Mouse (Mus musculus) lung, embryonic 14.5 days (tissue): ENCODE results near the gene Suz12. TPM values are rescaled to one million over a fixed set of nuclear protein-coding genes. Genes with fewer than 3 reads are reported as not detected.

Experiments
- ATAC-seq: fragments of 200-750 bp; cut with Nextera tagmentation; 2 replicates; pipeline ENCODE4 v1.8.0; 2017; ENCODE audit warnings: mild to moderate bottlenecking, moderate TSS enrichment, moderate library complexity; ENCODE audit not compliant: insufficient read depth
- DNase-seq: peaks from one replicate; pipeline ENCODE4 v3.0.0-alpha.2; 2015
- H3K27ac ChIP-seq: fragments of 300-500 bp; sonication (generic); 2 replicates; pipeline ENCODE4 v1.5.1; 2014; ENCODE audit warnings: low read depth, mild to moderate bottlenecking, moderate library complexity
- H3K27me3 ChIP-seq: fragments of 300-500 bp; sonication (generic); 2 replicates; pipeline ENCODE4 v1.6.1; 2014; ENCODE audit warnings: low read length, control low read depth; ENCODE audit not compliant: insufficient read depth
- H3K36me3 ChIP-seq: fragments of 300-500 bp; sonication (generic); 2 replicates; pipeline ENCODE4 v1.6.1; 2014; ENCODE audit warnings: control low read depth; ENCODE audit not compliant: insufficient read depth
- H3K4me1 ChIP-seq: fragments of 300-500 bp; sonication (generic); 2 replicates; pipeline ENCODE4 v1.6.1; 2014; ENCODE audit warnings: antibody characterized with exemption, control low read depth; ENCODE audit not compliant: insufficient read depth
- H3K4me2 ChIP-seq: fragments of 300-500 bp; sonication (generic); 2 replicates; pipeline ENCODE4 v1.6.1; 2014; ENCODE audit warnings: mild to moderate bottlenecking
- H3K4me3 ChIP-seq: fragments of 300-500 bp; sonication (generic); 2 replicates; pipeline ENCODE4 v1.5.1; 2014; ENCODE audit warnings: low read depth, low read length
- H3K9ac ChIP-seq: fragments of 300-500 bp; sonication (generic); 2 replicates; pipeline ENCODE4 v1.6.1; 2014
- H3K9me3 ChIP-seq: fragments of 300-500 bp; sonication (generic); 2 replicates; pipeline ENCODE4 v1.6.1; 2016; ENCODE audit warnings: low read depth, low read length, control low read depth
- CTCF ChIP-seq: IDR thresholded peaks from 2 replicates; pipeline ENCODE4 v1.5.1; 2016; ENCODE audit warnings: antibody characterized with exemption, low read depth
- WGBS: fragments of 180-500 bp; shearing (Covaris S2); extraction: QIAGEN DNeasy Blood & Tissue Kit; methylation state at CpG from one replicate; pipeline ENCODE4 v1.1.7; 2014; 5-methylcytosine and 5-hydroxymethylcytosine counted together
- polyA plus RNA-seq: library from polyadenylated mRNA; unstranded; fragments of >200 nt; fragmentation: Nextera tagmentation; extraction: Ambion mirVana; gene quantifications from 2 replicates; pipeline ENCODE4 v1.2.1, GENCODE M21; 2014

Suz12 gene
- polyA plus RNA-seq, 1 experiment from 2014 or later: 29.5 TPM

DNA sequence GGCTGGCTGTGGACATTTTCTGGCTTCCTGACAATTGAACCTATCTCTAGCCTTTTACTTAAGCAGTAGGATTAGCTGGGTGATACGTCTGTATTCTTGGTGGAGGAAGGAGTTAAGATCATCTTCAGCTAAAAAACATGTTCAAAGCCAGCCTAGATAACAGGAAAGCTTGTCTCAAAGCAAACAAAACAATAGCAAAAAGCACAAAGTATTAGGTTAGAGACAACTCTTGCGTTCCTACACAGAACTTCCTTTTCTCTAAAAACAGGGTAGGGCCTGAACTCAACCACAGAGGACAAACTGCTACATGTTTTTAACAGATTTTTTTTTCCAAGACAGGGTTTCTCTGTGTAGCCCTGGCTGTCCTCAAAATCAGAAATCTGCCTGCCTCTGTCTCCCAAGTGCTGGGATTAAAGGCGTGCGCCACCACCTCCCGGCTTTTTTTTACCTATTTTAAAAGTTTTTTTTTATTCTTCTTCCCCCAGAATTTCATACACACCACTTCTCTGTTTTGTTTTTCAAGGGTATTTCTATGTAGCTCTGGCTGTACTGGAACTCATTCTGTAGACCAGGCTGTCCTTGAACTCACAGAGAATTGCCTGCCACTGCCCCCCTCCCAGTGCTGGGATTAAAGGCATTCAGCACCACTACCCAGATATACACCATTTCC lies 82.8 kb downstream of the Suz12 start:
- no peak for DNase-seq

DNA sequence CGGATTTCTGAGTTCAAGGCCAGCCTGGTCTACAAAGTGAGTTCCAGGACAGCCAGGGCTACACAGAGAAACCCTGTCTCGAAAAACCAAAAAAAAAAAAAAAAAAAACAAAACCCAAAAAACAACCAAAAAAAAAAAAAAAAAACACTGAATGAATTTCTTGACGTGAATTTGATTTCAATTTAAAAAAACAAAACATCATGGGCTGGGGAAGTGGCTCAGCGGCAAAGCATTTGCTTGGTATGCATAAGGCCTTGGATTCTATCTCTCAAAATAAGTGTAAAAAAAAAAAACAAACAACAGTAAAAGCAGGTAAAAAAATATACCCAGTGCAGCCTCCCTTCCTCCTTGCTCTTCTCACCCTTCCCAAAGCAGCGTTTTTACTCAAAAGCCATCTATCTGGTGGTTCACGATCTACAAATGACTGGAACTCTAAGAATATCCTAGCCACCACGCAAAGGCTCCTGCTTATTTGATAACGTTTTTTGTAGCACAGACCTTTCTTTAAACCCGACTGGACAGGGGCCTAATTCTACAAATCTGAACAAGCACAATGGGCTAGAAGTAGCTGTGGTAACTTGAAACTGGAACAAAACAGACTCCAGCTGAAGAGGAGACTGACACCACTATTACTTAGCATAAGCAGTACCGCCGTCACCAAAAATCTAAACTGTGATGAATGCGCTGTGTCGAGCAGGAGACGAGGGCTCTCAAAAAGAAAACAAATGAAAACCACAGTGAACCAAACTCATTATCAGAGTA lies 85.1 kb downstream of the Suz12 start:
- Histone ChIP-seq H3K4me1 (no peaks in the 10 kb centered on the region), H3K27ac (no peak overlapping the region), H3K36me3 (no peaks in the 10 kb centered on the region; the same call in 1 of the 2 replicates), H3K9ac (no peak overlapping the region), H3K9me3 (no peaks in the 10 kb centered on the region), H3K27me3 (no peaks in the 10 kb centered on the region), H3K4me3 (no peak overlapping the region), H3K4me2 (no peak overlapping the region)
- ATAC-seq (no peak), DNase-seq (peak; percentile 7)
- WGBS: 68% methylated on average over 13 of the region's 14 CpGs
- no peak for TF ChIP-seq CTCF

More for the DNA sequence above, 82.8 kb downstream of the Suz12 start:
- H3K36me3 ChIP-seq: no peaks in the 10 kb centered on the region; the same call in 1 of the 2 replicates
- H3K4me1 ChIP-seq: no peaks in the 10 kb centered on the region
- no peaks in the 10 kb centered on the region for H3K27me3 ChIP-seq
- WGBS: 91% methylated on average over 5 of the region's 5 CpGs
- no peak overlapping the region for H3K9ac ChIP-seq
- no peak for TF ChIP-seq CTCF
- no peaks in the 10 kb centered on the region for H3K9me3 ChIP-seq
- H3K27ac ChIP-seq: no peak overlapping the region
- H3K4me2 ChIP-seq: no peak overlapping the region
- H3K4me3 ChIP-seq: no peak overlapping the region
- no peak for ATAC-seq

DNA sequence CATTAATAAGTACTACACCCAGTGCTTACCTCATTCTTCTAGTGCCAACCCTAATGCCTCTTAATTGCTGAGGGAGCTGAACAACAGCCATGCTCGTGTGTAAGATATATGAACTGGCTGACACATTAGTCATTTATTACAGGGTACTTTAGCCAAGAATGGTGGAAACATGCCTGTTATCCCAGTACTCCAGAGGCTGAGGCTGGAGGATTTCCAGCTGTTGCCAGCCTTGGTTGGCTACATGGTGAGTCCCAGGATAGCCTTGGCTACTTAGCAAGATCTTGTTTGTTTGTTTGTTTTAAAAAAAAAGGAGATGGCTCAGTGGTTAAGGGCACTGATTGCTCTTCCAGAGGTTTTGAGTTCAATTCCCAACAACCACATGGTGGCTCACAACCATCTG lies 85.9 kb downstream of the Suz12 start:
- TF ChIP-seq CTCF: no peak
- Histone ChIP-seq H3K36me3 (no peaks in the 10 kb centered on the region; the same call in 1 of the 2 replicates), H3K4me3 (no peak overlapping the region), H3K9me3 (no peaks in the 10 kb centered on the region), H3K4me1 (no peaks in the 10 kb centered on the region), H3K4me2 (no peak overlapping the region), H3K27ac (no peak overlapping the region), H3K27me3 (no peaks in the 10 kb centered on the region), H3K9ac (no peak overlapping the region)
- ATAC-seq (no peak), DNase-seq (peak; percentile 50)
- 22% methylated on average over 1 of the region's 1 CpGs for WGBS

DNA sequence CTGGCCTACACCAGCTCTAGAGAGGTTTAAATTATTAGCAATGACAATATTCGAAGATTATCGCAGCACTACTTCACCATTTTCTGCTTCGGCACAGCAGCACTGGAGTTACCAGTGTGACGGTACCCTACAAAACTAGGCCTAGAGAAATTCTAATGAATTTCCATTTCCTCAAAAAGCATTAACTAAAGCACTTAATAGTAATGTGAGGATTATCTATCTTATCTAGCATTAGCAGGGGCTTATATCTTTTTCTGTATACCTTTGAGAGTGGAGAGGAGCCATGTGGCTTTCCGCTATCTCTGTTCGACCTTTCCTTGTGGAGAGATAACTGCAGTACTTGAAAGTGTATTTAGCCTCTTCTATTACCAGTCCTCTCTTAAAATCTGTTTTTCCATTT lies 86.8 kb downstream of the Suz12 start:
- peak overlapping the region; percentile 74 for H3K4me3 ChIP-seq
- DNase-seq: no peak
- 0 out of 2 replicates have a peak overlapping the region, but pooled peaks have one; percentile 97 for H3K27ac ChIP-seq
- peak overlapping the region; percentile 69 for H3K4me2 ChIP-seq
- H3K27me3 ChIP-seq: no peaks in the 10 kb centered on the region
- peak overlapping the region; percentile 96 for H3K9ac ChIP-seq
- H3K9me3 ChIP-seq: no peaks in the 10 kb centered on the region
- ATAC-seq: no peak
- H3K4me1 ChIP-seq: no peaks in the 10 kb centered on the region
- no peaks in the 10 kb centered on the region; the same call in 1 of the 2 replicates for H3K36me3 ChIP-seq
- WGBS: 52% methylated on average over 6 of the region's 6 CpGs
- no peak for TF ChIP-seq CTCF

DNA sequence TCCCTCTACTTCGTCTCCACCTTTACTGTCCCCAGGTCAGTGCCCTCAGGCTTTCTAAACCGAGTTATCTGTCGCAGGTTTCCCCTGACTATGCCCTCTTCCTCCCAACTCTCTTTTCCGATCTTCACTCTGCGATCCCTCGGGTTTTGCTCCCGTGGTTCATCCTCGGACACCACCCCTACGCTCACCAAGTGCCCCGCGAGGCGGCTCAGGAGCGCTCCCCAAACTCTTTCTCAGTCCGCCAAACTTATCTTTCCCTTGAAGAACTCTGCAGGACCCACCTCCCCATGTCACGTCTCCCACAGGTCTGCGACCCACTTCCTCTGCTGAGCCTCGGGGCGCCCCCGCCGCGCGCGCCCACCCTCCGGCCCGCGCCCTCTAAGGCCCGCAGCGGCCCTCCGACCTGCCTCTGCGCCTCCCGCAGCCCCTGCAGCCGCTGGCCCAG lies 87.5 kb downstream of the Suz12 start:
- Histone ChIP-seq H3K4me3 (peak overlapping the region; percentile 74), H3K27me3 (no peaks in the 10 kb centered on the region), H3K4me1 (no peaks in the 10 kb centered on the region), H3K4me2 (peak overlapping the region; percentile 69), H3K27ac (peak overlapping the region; percentile 97), H3K9me3 (no peaks in the 10 kb centered on the region), H3K36me3 (no peaks in the 10 kb centered on the region; the same call in 1 of the 2 replicates), H3K9ac (peak overlapping the region; percentile 96)
- no peak; the same call in 1 of the 2 replicates for ATAC-seq
- DNase-seq: peak; percentile 54
- under 1% methylated on average over 32 of the region's 32 CpGs for WGBS
- no peak for TF ChIP-seq CTCF

DNA sequence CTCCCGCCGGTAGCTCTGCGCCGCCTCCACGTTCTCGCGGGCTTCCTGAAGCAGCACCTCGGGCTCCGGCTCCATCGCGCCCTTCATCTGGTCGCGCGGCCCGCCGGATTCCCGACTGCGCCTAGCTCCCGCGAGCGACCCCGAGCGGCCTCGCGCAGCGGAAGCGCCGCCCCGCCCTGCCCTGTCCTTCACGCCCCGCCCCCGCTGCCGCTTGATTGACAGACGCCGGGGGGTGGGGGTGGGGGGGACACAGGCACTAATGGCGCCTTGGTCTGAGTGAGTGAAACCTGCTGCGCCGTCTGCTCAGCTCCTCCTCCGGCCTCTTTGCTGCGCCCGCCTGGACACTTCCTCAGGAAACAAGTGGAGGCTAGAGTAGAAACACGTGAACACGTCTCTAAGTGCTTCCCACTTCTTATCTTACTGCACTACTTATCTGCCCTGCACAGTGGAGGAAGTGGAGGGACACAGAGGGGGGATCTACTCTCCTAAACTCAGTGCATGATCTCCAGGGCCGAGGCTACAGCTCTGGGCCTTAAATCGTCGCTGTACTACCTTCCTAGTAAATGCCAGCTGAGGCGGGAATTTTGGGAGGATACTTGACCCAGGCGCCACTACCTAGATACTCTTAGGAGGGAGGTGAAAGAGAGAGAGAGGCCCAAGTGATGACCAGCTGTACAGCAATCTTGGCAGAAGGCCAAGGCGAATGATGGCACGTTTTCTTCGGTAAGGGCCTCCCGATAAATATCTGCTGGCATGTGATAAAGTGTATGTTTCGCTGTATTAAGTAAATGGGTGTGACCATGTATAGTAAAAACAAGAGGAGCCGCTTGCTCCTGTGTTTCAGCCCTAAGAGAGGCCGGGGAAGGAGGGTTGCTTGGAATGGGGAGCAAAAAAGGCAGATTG lies 88.2 kb downstream of the Suz12 start, which contains the start of gene Crlf3:
TSS of gene Crlf3 (minus strand) at position 166 of the 903 bp plus-strand sequence.
- no peaks in the 10 kb centered on the region for H3K9me3 ChIP-seq
- peak within 1 kb of the TSS; percentile 97 for H3K27ac ChIP-seq
- ATAC-seq (peak; percentile 96), DNase-seq (peak; percentile 97)
- WGBS: 2% methylated on average over 55 of the region's 55 CpGs
- H3K4me1 ChIP-seq: no peaks in the 10 kb centered on the region
- TF ChIP-seq CTCF: no peak
- H3K36me3 ChIP-seq: no peaks in the 10 kb centered on the region; the same call in 1 of the 2 replicates
- peak within 1 kb of the TSS; percentile 96 for H3K9ac ChIP-seq
- H3K4me2 ChIP-seq: peak within 1 kb of the TSS; percentile 69
- peak within 1 kb of the TSS; percentile 74 for H3K4me3 ChIP-seq
- H3K27me3 ChIP-seq: no peaks in the 10 kb centered on the region
